Mouse (Mus musculus): ENCODE results near the gene Iqschfp.

Iqschfp gene

GRCm38 (mm10) chr3:67954459-67955065 is 62.5 kb downstream of the Iqschfp start:
- DNase-seq (ENCODE audit: low read depth, low spot score) = no peak

- no peak for DNase-seq (ENCODE audit: low read depth, low spot score)
Measured at GRCm38 (mm10) chr3:67959672-67960071, 67.6 kb downstream of the Iqschfp start.

DNA sequence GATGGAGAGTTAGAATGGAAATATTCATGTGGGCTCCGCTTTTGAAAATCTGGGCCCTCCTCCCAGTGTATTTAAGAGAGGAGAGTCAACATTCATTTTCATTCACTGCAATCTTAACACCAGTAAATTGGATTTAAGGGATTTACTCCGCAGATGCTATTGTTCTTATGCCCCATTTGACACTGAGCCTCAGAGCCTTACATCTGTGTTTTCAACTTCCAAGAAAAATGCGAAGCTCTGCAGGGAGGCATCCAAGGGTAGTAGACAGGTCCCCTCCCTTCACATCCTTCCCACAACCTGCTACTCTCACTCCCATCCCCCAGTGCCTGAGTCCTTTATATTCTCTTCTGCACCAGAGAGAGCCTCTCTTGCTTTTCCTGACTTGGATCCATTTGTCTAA is 68.1 kb downstream of the Iqschfp start:
- DNase-seq (ENCODE audit: low read depth, low spot score) = no peak

DNA sequence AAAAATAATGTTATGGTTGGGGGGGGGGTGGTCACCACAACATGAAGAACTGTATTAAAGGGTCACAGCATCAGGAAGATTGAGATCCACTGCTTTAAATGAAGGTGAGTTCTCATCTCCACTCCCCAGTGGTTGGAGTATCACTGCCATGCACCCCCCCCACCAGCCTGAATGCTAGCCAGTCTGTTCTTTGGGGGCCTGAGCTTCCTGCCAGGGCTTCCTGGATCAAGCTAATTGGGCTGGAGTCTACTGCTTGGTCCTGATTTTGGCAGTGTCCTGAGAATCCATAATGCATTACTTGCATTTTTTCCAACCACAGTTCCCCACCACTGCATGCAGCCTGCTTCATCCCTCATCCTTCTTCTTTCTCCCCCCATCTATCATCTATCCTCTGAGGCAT is 68.7 kb downstream of the Iqschfp start:
- no peak for DNase-seq (ENCODE audit: low read depth, low spot score)

- no peak for DNase-seq (ENCODE audit: low read depth, low spot score)
Measured at GRCm38 (mm10) chr3:67961934-67962639, 70.1 kb downstream of the Iqschfp start.

- no peak for DNase-seq (ENCODE audit: low read depth, low spot score)
Measured at GRCm38 (mm10) chr3:67974340-67974998, 82.4 kb downstream of the Iqschfp start.

- no peak for DNase-seq (ENCODE audit: low read depth, low spot score)
Measured at GRCm38 (mm10) chr3:67980006-67980405, 88.0 kb downstream of the Iqschfp start.

DNA sequence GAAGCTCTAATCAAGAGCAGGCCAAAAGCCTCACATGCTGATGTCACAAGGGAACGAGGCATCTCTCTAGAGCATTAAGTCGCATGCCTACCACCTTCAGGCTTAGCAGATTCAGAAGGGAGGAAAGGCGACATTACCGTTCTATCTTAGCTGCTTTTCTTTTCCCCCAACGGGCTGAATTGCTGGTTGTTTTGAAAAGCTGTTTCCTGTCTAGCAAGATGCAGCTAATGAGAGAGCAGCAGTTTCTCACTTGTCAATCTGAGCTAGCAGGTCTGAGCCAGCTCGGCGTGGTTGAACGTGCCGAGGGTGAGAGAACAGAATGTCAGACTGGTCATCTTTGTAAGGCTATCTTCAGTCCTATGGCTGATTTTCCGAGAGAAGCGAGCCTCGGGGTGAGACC is 91.3 kb downstream of the Iqschfp start:
- DNase-seq (ENCODE audit: low read depth, low spot score) = no peak

GRCm38 (mm10) chr3:68002415-68002814 is 110.4 kb downstream of the Iqschfp start:
- no peak for DNase-seq (ENCODE audit: low read depth, low spot score)

- no peak for DNase-seq (ENCODE audit: low read depth, low spot score)
Measured at GRCm38 (mm10) chr3:68012342-68012741, 120.3 kb downstream of the Iqschfp start.

DNA sequence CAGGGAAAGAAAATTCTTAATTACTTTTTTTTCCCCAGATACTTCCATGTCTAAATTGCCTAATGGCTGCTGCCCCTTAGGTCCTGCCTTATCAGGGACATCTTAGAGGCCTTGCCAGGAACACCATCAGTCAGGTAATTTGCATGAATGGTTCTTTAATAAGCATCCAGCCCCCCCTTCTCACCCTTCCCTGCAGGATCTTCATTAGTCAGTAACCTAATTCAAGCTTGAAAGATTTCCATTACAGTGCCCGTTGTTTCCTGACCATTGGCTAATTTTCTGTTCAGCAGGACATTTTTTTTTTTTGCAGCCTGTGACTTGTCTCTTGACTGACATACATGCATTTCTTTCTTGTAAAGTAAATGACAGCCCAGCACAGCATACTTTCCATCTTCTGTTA is 123.8 kb downstream of the Iqschfp start:
- DNase-seq (ENCODE audit: low read depth, low spot score) = no peak

DNA sequence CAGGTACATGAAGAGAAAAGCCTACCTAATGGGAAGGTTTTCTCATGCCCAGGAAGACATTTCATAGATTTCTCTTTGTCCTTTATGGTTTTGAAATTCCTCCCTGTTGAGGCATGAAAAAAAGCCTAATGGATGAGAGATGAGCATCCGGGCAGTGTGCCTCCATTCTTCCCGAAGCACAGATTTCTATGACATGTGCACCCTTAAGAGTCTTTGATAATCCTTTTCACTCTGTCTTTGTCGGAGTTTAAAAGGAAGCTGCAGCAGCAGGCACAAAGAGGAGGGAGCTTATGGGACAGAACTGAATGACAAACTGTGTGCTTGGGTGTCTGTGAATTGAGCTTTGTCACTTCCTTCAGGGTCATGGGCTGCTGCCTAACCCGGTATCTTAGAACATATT is 127.4 kb downstream of the Iqschfp start:
- no peak for DNase-seq (ENCODE audit: low read depth, low spot score)

- no peak for DNase-seq (ENCODE audit: low read depth, low spot score)
Measured at GRCm38 (mm10) chr3:68036097-68036496, 144.1 kb downstream of the Iqschfp start.

DNA sequence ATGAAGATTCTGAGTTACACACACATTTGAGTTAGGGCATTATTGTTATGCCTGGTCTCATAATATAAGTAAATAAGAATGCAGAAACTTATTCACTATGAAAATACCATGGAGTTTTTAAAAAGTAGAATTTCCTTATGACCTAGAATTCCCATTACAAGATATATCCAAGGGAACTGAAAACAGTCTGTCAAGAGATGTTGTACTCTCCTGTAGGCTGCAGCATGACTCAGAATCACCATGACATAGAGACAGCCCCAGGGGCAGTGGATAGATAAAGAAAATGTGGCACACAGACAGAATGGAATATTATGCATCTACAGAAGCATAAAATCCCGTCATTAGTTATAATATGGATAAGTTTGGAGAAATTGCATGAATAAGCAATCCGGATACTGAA is 150.9 kb downstream of the Iqschfp start:
- DNase-seq (ENCODE audit: low read depth, low spot score) = no peak

- no peak for DNase-seq (ENCODE audit: low read depth, low spot score)
Measured at GRCm38 (mm10) chr3:68045475-68046416, 153.7 kb downstream of the Iqschfp start.

- DNase-seq (ENCODE audit: low read depth, low spot score) = no peak
Measured at GRCm38 (mm10) chr3:68053538-68053937, 161.5 kb downstream of the Iqschfp start.

DNA sequence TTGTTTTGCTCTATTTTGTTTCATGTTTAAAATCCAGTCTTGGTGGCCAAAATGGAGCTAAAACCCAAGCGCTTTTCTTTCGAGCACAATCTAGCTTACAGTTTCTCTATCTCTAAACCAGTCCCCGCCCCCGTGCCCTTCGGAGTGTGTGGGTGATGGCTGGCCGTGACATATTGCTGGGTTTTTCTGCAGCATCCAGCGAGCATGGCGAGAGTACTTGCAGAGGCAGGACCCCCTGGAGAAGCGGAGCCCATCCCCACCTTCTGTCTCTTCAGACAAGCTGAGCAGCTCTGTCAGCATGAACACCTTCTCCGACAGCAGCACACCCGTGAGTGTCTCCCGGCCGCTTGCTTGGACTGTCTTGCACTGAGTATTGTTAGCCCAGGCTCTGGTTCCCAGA is 163.0 kb downstream of the Iqschfp start:
- no peak for DNase-seq (ENCODE audit: low read depth, low spot score)

DNA sequence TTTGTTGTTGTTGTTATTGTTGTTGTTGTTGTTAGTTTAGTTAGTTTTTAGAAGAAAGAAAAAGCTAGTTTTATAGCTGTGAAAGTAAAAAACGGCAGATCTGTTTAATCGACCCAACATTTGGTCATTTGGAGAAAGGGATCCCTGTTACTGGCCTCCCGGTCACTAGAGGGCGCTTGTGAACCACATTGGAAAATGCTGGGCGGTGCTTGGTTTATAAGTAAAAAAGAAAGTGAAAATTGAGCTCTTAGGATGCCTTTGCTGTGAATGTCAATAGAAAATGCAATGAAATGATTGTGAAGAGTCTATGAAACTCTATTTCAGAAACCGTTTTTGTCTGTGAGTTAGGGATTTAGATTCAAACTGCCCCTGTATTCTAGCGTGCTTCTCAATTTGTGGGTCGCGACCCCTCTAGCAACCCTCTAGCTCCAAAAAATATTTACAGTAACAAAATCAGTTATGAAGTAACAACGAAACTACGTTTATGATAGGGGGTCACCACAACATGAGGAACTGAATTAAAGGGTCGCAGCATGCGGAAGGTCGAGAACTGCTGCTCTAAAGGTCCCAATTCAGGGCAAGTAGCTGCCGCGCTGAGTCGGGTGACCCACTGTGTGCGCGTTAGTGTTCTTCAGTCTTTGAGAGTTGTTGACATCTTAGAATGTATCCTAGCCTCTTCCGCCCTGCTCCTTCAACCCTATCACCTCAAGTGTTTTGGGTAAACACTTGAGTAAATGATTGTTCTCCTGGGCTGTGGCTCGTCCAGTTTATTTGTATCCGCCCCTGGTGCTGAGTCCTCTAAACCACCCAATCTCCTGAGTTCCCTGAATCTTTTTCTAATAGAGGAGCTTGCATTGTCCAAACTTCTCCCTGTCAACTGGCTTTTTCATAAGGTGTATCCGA is 164.6 kb downstream of the Iqschfp start:
- peak; percentile 31 for DNase-seq (ENCODE audit: low read depth, low spot score)

GRCm38 (mm10) chr3:68059162-68059800 is 167.2 kb downstream of the Iqschfp start:
- DNase-seq (ENCODE audit: low read depth, low spot score) = no peak

DNA sequence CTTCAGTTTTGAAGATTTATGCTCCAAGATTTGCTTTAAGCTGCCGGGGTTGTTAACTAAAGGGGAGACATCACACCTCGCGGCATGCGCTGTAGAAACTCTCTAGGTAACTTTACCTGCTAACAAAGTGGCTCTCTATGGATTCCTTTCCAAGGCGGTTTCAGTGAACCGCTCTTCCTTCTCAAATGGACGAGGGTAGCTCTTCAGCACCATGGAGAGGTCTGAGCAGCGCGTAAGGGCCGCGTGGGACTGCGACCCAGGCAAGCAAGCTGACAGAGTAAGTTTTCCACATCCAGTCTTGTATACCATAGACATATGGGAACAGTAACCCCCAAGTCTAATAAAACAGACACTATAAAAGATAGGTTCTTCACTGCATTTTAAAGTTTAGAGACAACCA is 172.7 kb downstream of the Iqschfp start, which contains the start of gene Schip1:
Schip1 (plus strand) TSS at position 72 of the 400 bp plus-strand sequence.
- DNase-seq (ENCODE audit: low read depth, low spot score) = no peak
